Mouse (Mus musculus) bone marrow, adult 2 months (tissue): ENCODE data around the gene Nipal4. TPM values are rescaled to one million over a fixed set of nuclear protein-coding genes. Genes with fewer than 3 reads are reported as not detected.
"Not testable (repeated sequence)": the region's sequence is repeated elsewhere in the genome, so short reads cannot be mapped to it uniquely, and the experiment has no call there.

Experiments
- H3K27ac ChIP-seq: fragments of 200-500 bp; 2 replicates; pipeline ENCODE4 v1.5.1; 2012; ENCODE audit warnings: low read depth, mild to moderate bottlenecking, control low read depth, inconsistent platforms, low read length; ENCODE audit not compliant: control insufficient read depth, poor library complexity, insufficient read depth
- H3K4me1 ChIP-seq: fragments of 200-500 bp; 2 replicates; pipeline ENCODE4 v1.6.1; 2011; ENCODE audit warnings: low read length; ENCODE audit not compliant: control insufficient read depth, insufficient read depth
- H3K4me3 ChIP-seq: fragments of 200-500 bp; replicated peaks from 2 replicates; pipeline ENCODE3; 2011; ENCODE audit warnings: mild to moderate bottlenecking, low read depth, low read length, control low read depth; ENCODE audit not compliant: control insufficient read depth
- CTCF ChIP-seq: fragments of 200-500 bp; IDR thresholded peaks from 2 replicates; pipeline ENCODE4 v1.5.1; 2011; ENCODE audit warnings: low read length, control low read depth; ENCODE audit not compliant: control insufficient read depth, insufficient read depth
- POLR2A ChIP-seq: fragments of 200-500 bp; IDR thresholded peaks from 2 replicates; pipeline ENCODE4 v1.6.1; 2011; ENCODE audit warnings: low read depth, mild to moderate bottlenecking, control low read depth, low read length, borderline replicate concordance; ENCODE audit not compliant: control insufficient read depth
- WGBS: fragments of 180-500 bp; shearing (Covaris S2); methylation state at CpG from one replicate; pipeline ENCODE4 v1.1.7; 2018; 5-methylcytosine and 5-hydroxymethylcytosine counted together
- polyA plus RNA-seq: library from polyadenylated mRNA; stranded (reverse); fragments of >200 nt; gene quantifications from 2 replicates; pipeline ENCODE4 v1.2.4, GENCODE M21; 2011; ENCODE audit warnings: low replicate concordance; ENCODE audit not compliant: missing spikeins, insufficient read depth, insufficient read length

The Nipal4 gene
- polyA plus RNA-seq, 1 experiment, result not detected

DNA sequence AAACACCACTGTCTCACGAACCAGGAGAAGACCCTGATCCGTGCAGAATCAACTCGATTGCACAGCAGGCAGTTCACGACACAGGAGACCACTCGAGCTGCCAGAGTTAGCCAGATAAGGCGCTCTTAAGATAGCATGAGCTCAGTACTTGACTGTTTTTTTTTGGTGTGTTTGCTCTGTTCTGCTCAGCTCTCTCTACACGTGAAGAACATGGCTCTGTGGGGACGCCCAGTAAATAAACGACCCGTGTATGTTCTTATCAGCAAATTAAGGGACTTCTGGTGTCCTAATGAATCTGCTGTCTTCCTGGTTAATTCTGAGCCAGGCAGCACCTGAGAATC, 36.2 kb upstream of the Nipal4 start:
- Histone ChIP-seq H3K27ac (no peak overlapping the region), H3K4me1 (no peaks in the 10 kb centered on the region), H3K4me3 (no peak overlapping the region)
- WGBS, result 81% methylated on average over 10 of the region's 10 CpGs
- TF ChIP-seq CTCF, result no peak
- TF ChIP-seq POLR2A, result no peak

DNA sequence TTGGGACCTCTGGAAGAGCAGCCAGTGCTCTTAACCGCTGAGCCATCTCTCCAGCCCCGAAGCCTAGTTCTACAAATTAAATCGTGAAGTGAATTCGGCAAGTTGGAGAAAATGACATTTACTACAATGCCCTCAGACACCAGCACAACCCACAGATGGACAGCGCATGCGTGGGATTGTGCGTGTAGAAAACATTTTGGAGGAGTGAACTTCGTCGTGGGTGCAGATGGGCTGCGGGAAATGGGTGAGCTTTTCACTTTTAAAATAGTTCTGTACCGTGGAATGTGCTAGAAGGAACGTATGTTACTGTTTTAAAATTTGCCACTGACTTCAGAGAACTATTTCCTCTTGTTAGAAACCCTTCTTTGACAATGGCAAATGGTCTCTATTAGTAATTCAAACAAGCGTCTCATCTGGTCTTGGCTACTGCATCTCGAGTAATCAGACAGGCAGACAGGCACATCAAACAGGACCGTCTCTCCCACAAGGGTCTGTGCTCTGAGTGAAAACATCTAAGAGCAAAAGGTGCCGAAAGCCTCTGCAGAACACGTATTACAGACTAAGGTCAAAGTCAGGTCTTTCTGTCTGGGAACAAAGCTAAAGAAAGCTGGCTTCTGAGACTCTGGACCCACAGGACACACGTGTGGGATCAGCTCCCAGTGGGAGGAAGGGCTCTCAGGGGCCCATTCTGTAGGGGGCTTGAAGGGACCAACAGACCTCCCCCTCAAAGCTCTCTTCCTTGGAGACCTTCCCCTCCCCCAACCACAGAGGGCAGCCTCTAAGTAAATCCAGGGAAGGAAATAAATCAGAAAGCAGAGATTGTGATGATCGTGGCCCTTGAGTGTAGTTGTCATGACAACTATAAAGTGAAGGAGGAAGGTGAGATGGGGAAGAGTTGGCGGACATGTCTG, 35.6 kb upstream of the Nipal4 start:
- Histone ChIP-seq H3K27ac (no peak overlapping the region), H3K4me3 (no peak overlapping the region), H3K4me1 (no peaks in the 10 kb centered on the region)
- no peak for TF ChIP-seq CTCF
- no peak for TF ChIP-seq POLR2A
- 85% methylated on average over 20 of the region's 20 CpGs for whole genome bisulfite sequencing

DNA sequence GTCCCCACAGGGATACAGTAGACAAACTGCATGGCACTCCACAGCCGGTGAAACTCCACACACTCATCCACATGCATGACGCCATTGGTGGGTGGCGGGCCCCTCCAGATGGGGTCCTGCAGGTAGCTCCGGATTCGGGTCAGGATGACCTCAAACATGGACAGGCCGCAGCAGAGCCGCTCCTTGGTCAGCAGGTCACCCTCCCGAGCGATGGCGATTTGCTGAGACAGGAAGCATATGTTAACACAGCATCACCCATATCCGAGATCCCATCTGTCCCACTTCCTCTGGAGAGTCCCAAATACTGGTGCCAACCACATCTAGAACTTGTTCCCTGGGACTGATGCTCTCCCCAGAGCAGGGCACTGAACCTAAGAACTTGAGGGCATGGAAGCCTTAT, 34.4 kb upstream of the Nipal4 start:
- WGBS, result 85% methylated on average over 11 of the region's 11 CpGs
- TF ChIP-seq POLR2A (no peak), CTCF (no peak)
- H3K4me3 ChIP-seq, result no peak overlapping the region
- no peaks in the 10 kb centered on the region for H3K4me1 ChIP-seq
- no peak overlapping the region for H3K27ac ChIP-seq

DNA sequence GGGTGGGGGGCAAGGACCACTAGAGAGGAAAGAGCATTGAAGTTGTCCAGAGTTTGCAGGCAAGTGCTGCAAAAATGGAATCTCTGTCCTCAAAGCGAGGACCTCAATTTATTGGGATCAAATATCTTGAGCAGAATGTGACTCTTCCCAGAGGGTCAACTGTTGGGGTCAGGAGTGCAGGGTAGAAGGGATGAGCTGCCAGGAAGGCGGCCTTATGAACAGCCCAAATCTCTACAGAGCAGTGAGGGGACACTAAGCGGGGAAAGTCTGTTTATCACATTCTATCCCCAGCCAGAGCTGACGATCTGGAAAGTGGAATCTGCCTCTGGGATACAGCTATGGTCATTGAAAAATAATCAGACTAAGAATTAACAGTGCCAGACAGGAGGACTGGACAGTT, 27.9 kb upstream of the Nipal4 start:
- TF ChIP-seq POLR2A, result no peak
- TF ChIP-seq CTCF, result no peak
- Histone ChIP-seq H3K4me1 (no peaks in the 10 kb centered on the region), H3K27ac (no peak overlapping the region), H3K4me3 (no peak overlapping the region)
- WGBS, result 85% methylated on average over 4 of the region's 4 CpGs

DNA sequence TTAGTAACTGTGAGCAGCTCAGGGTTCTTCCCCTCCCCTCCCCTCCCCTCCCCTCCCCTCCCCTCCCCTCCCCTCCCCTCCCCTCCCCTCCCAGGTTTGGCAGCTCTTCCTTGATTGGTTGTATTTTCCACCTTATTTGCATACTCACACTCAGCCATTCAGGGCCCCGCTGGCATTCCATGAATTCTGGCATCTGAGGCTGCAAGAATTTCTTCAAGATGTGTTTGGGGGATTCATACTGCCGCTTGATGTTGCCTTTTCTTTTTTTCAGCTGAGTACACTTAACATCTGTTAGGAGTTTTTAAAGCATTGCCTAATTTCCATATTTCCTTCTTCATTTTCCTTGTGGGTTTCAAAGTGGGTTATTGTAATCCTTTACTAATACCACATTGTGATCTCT, 22.0 kb upstream of the Nipal4 start:
- H3K4me3 ChIP-seq, result no peak overlapping the region
- TF ChIP-seq CTCF, result no peak
- TF ChIP-seq POLR2A, result no peak
- 54% methylated on average over 2 of the region's 2 CpGs for WGBS
- no peaks in the 10 kb centered on the region for H3K4me1 ChIP-seq
- H3K27ac ChIP-seq, result no peak overlapping the region

DNA sequence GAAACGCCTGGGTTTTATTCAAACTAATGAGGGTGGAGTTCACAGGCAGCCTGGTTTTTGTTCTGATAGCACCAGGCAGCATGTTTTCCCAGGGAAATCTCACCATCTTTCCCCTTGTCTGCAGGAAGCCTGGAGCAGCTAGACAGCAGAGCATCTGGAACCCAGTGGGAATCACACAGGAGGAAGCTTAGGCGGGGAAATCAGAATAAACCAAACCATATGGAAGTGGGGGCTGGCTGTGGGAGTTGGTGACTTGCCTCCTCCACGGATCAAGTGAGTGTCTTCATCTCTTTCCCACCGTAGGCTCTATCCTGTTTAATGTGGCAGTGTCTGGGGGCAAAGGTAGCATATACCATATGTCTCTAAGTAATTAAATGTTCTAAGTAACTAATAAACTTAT, 19.2 kb upstream of the Nipal4 start:
- 41% methylated on average over 4 of the region's 4 CpGs for WGBS
- no peak for TF ChIP-seq CTCF
- H3K4me3 ChIP-seq, result no peak overlapping the region
- no peak overlapping the region for H3K27ac ChIP-seq
- H3K4me1 ChIP-seq, result no peaks in the 10 kb centered on the region

DNA sequence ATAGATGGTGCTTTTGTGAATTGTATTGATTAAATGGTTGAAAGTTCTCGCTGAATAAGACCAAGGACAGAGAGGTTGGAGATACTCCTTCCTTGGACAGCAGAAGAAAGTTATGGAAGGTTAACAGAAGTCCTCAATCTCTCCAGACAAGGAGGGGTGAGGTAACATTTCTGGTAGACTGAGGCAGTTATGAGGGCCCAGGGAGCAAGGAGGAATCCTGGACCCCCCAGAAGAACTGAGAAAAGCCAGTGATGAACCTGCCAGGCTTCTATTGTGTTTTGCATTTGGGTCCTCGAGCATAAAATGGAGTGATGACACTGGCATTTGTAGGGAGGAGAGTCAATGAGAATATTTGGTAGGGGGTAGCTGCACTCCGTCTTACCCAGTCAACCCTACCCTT, 18.6 kb upstream of the Nipal4 start:
- TF ChIP-seq CTCF (no peak), POLR2A (no peak)
- WGBS, result 80% methylated on average over 3 of the region's 3 CpGs
- no peaks in the 10 kb centered on the region for H3K4me1 ChIP-seq
- no peak overlapping the region for H3K4me3 ChIP-seq
- no peak overlapping the region for H3K27ac ChIP-seq

DNA sequence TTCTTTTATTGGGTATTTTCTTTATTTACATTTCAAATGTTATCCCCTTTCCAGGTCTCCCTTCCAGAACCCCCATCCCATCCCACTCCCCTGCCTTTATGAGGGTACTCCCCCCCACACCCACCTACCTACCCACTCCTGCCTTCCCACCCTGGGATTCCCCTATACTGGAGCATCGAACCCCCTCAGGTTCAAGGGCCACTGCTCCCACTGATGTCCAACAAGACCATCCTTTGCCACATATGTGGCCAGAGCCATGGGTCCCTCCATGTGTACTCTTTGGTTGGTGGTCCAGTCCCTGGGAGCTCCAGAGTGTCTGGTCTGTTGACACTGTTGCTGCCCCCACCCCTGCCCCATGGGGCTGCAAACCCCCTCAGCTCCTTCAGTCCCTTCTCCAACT, 15.7 kb upstream of the Nipal4 start:
- not testable (repeated sequence) for H3K27ac ChIP-seq, H3K4me1 ChIP-seq, H3K4me3 ChIP-seq
- WGBS, result 66% methylated on average over 1 of the region's 1 CpGs
